Mouse (Mus musculus) embryonic facial prominence, embryonic 11.5 days (tissue): ENCODE data around the gene Emc1. TPM values are rescaled to one million over a fixed set of nuclear protein-coding genes. Genes with fewer than 3 reads are reported as not detected.

Experiments used
- ATAC-seq: fragments of 200-750 bp; cut with Nextera tagmentation; replicated peaks from 2 replicates; pipeline ENCODE4 v1.8.0; 2017; ENCODE audit warnings: low read depth; ENCODE audit not compliant: insufficient number of reproducible peaks, low FRiP score, low TSS enrichment
- DNase-seq: peaks from one replicate; pipeline ENCODE4 v3.0.0-alpha.2; 2015; ENCODE audit warnings: low spot score
- H3K27ac ChIP-seq: fragments of 300-500 bp; sonication (generic); replicated peaks from 2 replicates; pipeline ENCODE4 v1.5.1; 2014; ENCODE audit warnings: mild to moderate bottlenecking, low read depth, low read length, control low read depth
- H3K27me3 ChIP-seq: fragments of 300-500 bp; sonication (generic); 2 replicates; pipeline ENCODE4 v1.6.1; 2014; ENCODE audit warnings: mild to moderate bottlenecking, low read length, moderate library complexity, mixed read lengths; ENCODE audit not compliant: control insufficient read depth, insufficient read depth
- H3K36me3 ChIP-seq: fragments of 300-500 bp; sonication (generic); replicated peaks from 2 replicates; pipeline ENCODE4 v1.6.1; 2014; ENCODE audit warnings: low read depth, mild to moderate bottlenecking, low read length, moderate library complexity, mixed read lengths; ENCODE audit not compliant: control insufficient read depth, insufficient read depth
- H3K4me1 ChIP-seq: fragments of 300-500 bp; sonication (generic); 2 replicates; pipeline ENCODE4 v1.6.1; 2014; ENCODE audit warnings: low read length, mixed read lengths; ENCODE audit not compliant: control insufficient read depth, insufficient read depth
- H3K4me2 ChIP-seq: fragments of 300-500 bp; sonication (generic); 2 replicates; pipeline ENCODE4 v1.6.1; 2014; ENCODE audit warnings: low read depth, mild to moderate bottlenecking, control low read depth, low read length, moderate library complexity
- H3K4me3 ChIP-seq: fragments of 300-500 bp; sonication (generic); 2 replicates; pipeline ENCODE4 v1.5.1; 2014; ENCODE audit warnings: low read depth, low read length, control low read depth
- H3K9ac ChIP-seq: fragments of 300-500 bp; sonication (generic); replicated peaks from 2 replicates; pipeline ENCODE4 v1.6.1; 2014; ENCODE audit warnings: mild to moderate bottlenecking, control low read depth, low read length
- H3K9me3 ChIP-seq: fragments of 300-500 bp; sonication (generic); replicated peaks from 2 replicates; pipeline ENCODE4 v1.6.1; 2016; ENCODE audit warnings: mild to moderate bottlenecking, low read length, inconsistent platforms, mixed read lengths; ENCODE audit not compliant: control insufficient read depth
- WGBS: fragments of 180-500 bp; shearing (Covaris S2); extraction: QIAGEN DNeasy Blood & Tissue Kit; methylation state at CpG from one replicate; pipeline ENCODE4 v1.1.7; 2014; 5-methylcytosine and 5-hydroxymethylcytosine counted together
- polyA plus RNA-seq: library from polyadenylated mRNA; unstranded; fragments of >200 nt; fragmentation: Nextera tagmentation; extraction: Ambion mirVana; gene quantifications from 2 replicates; pipeline ENCODE4 v1.2.1, GENCODE M21; 2014

The Emc1 gene
- polyA plus RNA-seq, 1 experiment from 2014 or later: 13.5 TPM

GRCm38 (mm10) chr4:139312632-139313031, 39.8 kb upstream of the Emc1 start:
- no peak overlapping the region for H3K4me2 ChIP-seq
- H3K27ac ChIP-seq: no peak overlapping the region
- WGBS: 54% methylated on average over 4 of the region's 4 CpGs
- no peaks in the 10 kb centered on the region for H3K9me3 ChIP-seq
- no peaks in the 10 kb centered on the region for H3K4me1 ChIP-seq
- no peak overlapping the region for H3K9ac ChIP-seq
- ATAC-seq (no peak), DNase-seq (peak; percentile 60)
- no peak overlapping the region for H3K4me3 ChIP-seq
- 0 out of 2 replicates have a peak, but pooled peaks cover 2% of the 10 kb centered on the region for H3K27me3 ChIP-seq
- peaks cover 3% of the 10 kb centered on the region; the same call in 1 of the 2 replicates for H3K36me3 ChIP-seq

GRCm38 (mm10) chr4:139318449-139318848, 33.9 kb upstream of the Emc1 start:
- H3K9me3 ChIP-seq: no peaks in the 10 kb centered on the region
- no peak overlapping the region for H3K27ac ChIP-seq
- no peak overlapping the region for H3K4me2 ChIP-seq
- H3K4me1 ChIP-seq: no peaks in the 10 kb centered on the region
- H3K27me3 ChIP-seq: no peaks in the 10 kb centered on the region
- H3K36me3 ChIP-seq: peaks cover 5% of the 10 kb centered on the region
- no peak for DNase-seq
- no peak for ATAC-seq
- no peak overlapping the region for H3K4me3 ChIP-seq
- 88% methylated on average over 11 of the region's 11 CpGs for WGBS
- H3K9ac ChIP-seq: no peak overlapping the region

GRCm38 (mm10) chr4:139319740-139320139, 32.6 kb upstream of the Emc1 start:
- H3K36me3 ChIP-seq: peaks cover 5% of the 10 kb centered on the region

GRCm38 (mm10) chr4:139330605-139331004, 21.8 kb upstream of the Emc1 start:
- Histone ChIP-seq H3K4me2 (peak overlapping the region; percentile 1; the same call in 1 of the 2 replicates), H3K4me3 (no peak overlapping the region), H3K27ac (no peak overlapping the region), H3K9ac (no peak overlapping the region), H3K9me3 (no peaks in the 10 kb centered on the region), H3K27me3 (no peaks in the 10 kb centered on the region; the same call in 1 of the 2 replicates), H3K4me1 (no peaks in the 10 kb centered on the region), H3K36me3 (no peaks in the 10 kb centered on the region)
- ATAC-seq (peak; percentile 85), DNase-seq (peak; percentile 85)
- WGBS: 8% methylated on average over 10 of the region's 10 CpGs

More at GRCm38 (mm10) chr4:139319740-139320139, 32.6 kb upstream of the Emc1 start:
- H3K9ac ChIP-seq: no peak overlapping the region
- DNase-seq (no peak), ATAC-seq (0 out of 2 replicates have a peak, but pooled peaks have one; percentile 44)
- no peaks in the 10 kb centered on the region for H3K27me3 ChIP-seq
- H3K4me2 ChIP-seq: no peak overlapping the region
- WGBS: 92% methylated on average over 4 of the region's 4 CpGs
- H3K27ac ChIP-seq: no peak overlapping the region
- no peaks in the 10 kb centered on the region for H3K9me3 ChIP-seq
- no peak overlapping the region for H3K4me3 ChIP-seq
- no peaks in the 10 kb centered on the region for H3K4me1 ChIP-seq

GRCm38 (mm10) chr4:139334631-139335295, 17.6 kb upstream of the Emc1 start:
- DNase-seq: no peak
- 79% methylated on average over 5 of the region's 9 CpGs for WGBS
- ATAC-seq: no peak
- Histone ChIP-seq H3K4me2 (no peak overlapping the region), H3K36me3 (no peaks in the 10 kb centered on the region), H3K27ac (no peak overlapping the region), H3K4me3 (no peak overlapping the region), H3K27me3 (no peaks in the 10 kb centered on the region; the same call in 1 of the 2 replicates), H3K9ac (no peak overlapping the region), H3K4me1 (no peaks in the 10 kb centered on the region), H3K9me3 (no peaks in the 10 kb centered on the region)

- Histone ChIP-seq H3K4me2 (no peak overlapping the region), H3K4me1 (no peaks in the 10 kb centered on the region), H3K27me3 (no peaks in the 10 kb centered on the region; the same call in 1 of the 2 replicates), H3K27ac (no peak overlapping the region), H3K36me3 (no peaks in the 10 kb centered on the region), H3K4me3 (no peak overlapping the region), H3K9ac (no peak overlapping the region), H3K9me3 (no peaks in the 10 kb centered on the region)
- DNase-seq (no peak), ATAC-seq (no peak)
- 65% methylated on average over 7 of the region's 7 CpGs for WGBS
Measured at GRCm38 (mm10) chr4:139335507-139335906, 16.9 kb upstream of the Emc1 start.

- no peaks in the 10 kb centered on the region for H3K36me3 ChIP-seq
- 23% methylated on average over 24 of the region's 24 CpGs for WGBS
- no peaks in the 10 kb centered on the region; the same call in 1 of the 2 replicates for H3K27me3 ChIP-seq
- peak overlapping the region; percentile 25 for H3K4me2 ChIP-seq
- no peak overlapping the region for H3K27ac ChIP-seq
- ATAC-seq: peak; percentile 70; the same call in 1 of the 2 replicates
- H3K9me3 ChIP-seq: no peaks in the 10 kb centered on the region
- no peak overlapping the region for H3K4me3 ChIP-seq
- DNase-seq: peak; percentile 86
- H3K4me1 ChIP-seq: no peaks in the 10 kb centered on the region
- peak overlapping the region; percentile 22; the same call in 1 of the 2 replicates for H3K9ac ChIP-seq
Measured at GRCm38 (mm10) chr4:139336822-139337483, 15.4 kb upstream of the Emc1 start.

GRCm38 (mm10) chr4:139338145-139338544, 14.2 kb upstream of the Emc1 start:
- DNase-seq (no peak), ATAC-seq (no peak)
- Histone ChIP-seq H3K9ac (no peak overlapping the region), H3K4me2 (no peak overlapping the region), H3K27me3 (no peaks in the 10 kb centered on the region; the same call in 1 of the 2 replicates), H3K9me3 (no peaks in the 10 kb centered on the region), H3K4me1 (no peaks in the 10 kb centered on the region), H3K27ac (no peak overlapping the region), H3K36me3 (no peaks in the 10 kb centered on the region), H3K4me3 (no peak overlapping the region)
- WGBS: 55% methylated on average over 33 of the region's 33 CpGs
